Mouse (Mus musculus): ENCODE results near the gene Rad1.
"Not testable (repeated sequence)": the region's sequence is repeated elsewhere in the genome, so short reads cannot be mapped to it uniquely, and the experiment has no call there.

Gene Rad1

GRCm38 (mm10) chr15:10485484-10486364, at the start of gene Rad1, which contains the start of gene Brix1:
Gene Rad1, plus strand, starts transcription at chr15:10486018.
Gene Brix1, minus strand, starts transcription at chr15:10485947.
- DNase-seq (ENCODE audit: low read depth, low spot score): peak; percentile 95

GRCm38 (mm10) chr15:10436893-10437292, 48.9 kb upstream of the Rad1 start:
- no peak for DNase-seq (ENCODE audit: low read depth, low spot score)

DNA sequence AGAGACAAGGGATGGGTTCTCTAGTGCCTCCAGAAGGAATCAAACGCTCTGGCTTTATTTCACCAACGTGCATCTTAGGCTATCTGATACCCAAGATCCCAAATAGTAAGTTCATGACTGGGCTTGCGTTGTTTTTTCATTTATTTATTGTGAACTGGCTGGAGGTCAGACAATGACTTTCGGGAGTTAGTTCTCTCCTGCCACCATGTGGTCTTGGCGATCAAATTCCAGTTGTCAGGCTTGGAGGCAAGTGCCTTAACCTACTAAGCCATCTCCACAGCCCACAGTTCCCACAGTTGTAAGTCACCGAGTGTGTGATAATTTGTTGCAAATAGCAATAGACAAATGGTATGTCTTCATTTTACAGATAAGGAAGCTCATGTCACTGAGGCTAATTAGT, 45.9 kb upstream of the Rad1 start:
- DNase-seq (ENCODE audit: low read depth, low spot score): no peak

DNA sequence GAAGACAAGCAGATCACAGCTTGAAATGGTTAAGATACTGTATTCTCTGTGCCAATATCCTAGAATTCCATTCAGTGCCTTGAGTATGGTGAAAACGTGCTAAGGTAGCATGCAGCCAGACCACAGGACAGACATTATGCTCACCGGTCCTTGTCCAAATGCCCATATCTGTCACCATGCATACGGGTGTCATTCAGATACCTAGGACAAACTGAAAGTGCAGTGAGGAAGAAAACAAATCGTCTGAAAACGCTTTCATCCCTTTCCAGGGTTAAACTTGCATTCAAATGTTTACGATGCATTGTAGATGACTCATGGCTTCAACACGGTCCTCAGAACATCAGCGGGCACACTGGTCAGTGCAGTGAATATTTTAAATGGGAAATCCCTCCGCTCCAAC, 44.3 kb upstream of the Rad1 start:
- DNase-seq (ENCODE audit: low read depth, low spot score): no peak

DNA sequence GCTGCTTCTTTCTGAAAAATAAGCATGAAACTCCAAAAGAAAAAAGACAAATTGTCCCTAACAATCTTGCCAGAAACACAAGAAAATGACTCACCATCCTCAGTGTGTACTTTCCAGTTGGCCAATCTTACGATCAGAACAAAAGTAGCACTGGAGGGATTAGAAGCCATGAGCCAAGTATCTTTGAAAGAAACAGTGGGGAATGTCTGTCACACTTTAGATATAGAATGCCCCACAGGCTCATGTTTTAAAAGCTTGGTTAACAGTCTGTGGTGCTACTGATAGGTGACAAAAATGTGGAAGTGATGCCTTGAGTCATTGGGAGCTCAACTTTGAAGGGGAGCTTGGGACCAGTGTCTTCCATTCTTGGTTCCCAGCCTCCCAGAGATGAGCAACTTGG, 43.5 kb upstream of the Rad1 start:
- no peak for DNase-seq (ENCODE audit: low read depth, low spot score)

- DNase-seq (ENCODE audit: low read depth, low spot score): no peak
Measured at GRCm38 (mm10) chr15:10447102-10447501, 38.7 kb upstream of the Rad1 start.

GRCm38 (mm10) chr15:10460986-10461385, 24.8 kb upstream of the Rad1 start:
- no peak for DNase-seq (ENCODE audit: low read depth, low spot score)

DNA sequence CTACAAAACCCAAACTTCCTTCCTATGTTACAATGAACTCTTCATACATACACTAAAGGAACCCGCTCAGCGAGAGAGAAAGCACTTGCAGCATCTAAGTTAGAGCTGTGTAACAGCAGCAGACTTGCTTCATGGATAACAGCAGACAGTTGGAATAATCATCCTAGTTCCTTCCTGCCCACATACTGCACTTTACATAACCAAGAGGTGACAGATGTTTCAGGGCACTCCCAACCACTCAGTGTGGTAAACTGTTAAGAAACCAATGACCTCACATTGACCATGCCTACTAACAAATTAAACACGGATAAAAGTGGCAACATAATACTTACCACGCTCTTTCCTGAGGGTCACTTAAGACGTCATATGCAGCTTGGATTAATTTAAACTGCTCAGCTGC, 22.3 kb upstream of the Rad1 start:
- DNase-seq (ENCODE audit: low read depth, low spot score): no peak

- no peak for DNase-seq (ENCODE audit: low read depth, low spot score)
Measured at GRCm38 (mm10) chr15:10464678-10465077, 21.1 kb upstream of the Rad1 start.

- no peak for DNase-seq (ENCODE audit: low read depth, low spot score)
Measured at GRCm38 (mm10) chr15:10468761-10469160, 17.1 kb upstream of the Rad1 start.

DNA sequence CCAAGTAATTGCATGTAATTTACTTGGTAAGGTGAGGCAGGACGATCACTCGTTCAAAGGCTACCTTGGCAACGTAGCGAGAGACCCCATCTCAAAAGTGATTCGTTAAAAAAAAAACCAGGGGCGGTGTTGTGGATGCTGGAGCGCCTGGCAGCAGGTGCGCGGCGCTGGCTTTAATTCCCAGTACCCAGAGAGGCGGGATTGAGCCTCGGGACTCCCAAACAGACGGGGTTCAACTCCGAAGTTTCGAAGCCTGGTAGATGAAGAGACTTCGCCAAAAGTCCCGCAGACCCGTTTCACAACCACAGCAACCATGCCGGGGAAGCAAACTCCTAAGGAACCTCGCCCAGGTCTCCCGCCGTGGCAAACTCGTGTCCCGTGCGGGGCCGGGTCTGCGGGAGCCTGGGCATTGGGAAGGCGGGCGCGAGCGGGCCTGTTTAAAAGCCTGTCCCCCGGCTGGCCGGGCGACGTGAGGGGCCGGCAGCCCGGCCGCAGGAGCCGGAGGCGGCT, 16.1 kb upstream of the Rad1 start:
- DNase-seq (ENCODE audit: low read depth, low spot score): no peak

DNA sequence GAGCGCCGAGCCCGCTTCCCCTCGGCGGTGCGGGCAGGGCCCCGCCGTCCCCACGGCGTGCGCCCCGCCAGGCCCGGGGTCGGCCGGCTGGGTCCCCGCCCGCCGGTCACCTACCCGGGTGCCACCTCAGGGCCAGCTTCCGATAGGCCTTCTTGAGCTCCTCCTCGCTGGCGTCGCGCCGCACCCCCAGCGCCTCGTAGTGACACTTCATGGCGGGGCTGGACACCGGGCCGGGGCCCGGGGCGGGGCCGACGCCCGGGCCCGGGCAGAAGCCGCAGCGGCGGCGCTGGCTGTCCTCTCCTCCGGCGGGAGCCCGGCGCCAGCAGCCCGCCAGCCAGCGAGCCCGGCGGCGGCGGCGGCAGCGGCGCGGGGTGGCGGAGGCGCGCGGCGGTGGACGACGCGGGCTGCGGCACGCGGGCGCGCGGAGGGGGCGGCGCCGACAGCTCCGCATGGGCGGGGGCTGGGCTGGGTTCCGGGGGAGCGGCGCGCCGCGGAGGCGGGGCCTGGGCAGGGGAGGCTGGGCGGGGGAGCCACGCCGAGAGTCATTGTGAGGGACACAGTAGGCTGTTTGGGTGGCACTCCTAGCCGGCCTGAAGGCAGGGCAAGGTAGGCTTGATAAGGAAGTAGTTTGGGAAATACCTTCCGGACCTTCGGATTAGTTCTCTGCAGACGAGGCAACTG, 15.5 kb upstream of the Rad1 start, which contains the start of gene Dnajc21:
Dnajc21 (minus strand) TSS at position 366 of the 681 bp plus-strand sequence.
- peak; percentile 71 for DNase-seq (ENCODE audit: low read depth, low spot score)

GRCm38 (mm10) chr15:10470941-10471340, 14.9 kb upstream of the Rad1 start:
- no peak for DNase-seq (ENCODE audit: low read depth, low spot score)

GRCm38 (mm10) chr15:10486365-10486839, 584 bp downstream of the Rad1 start:
- no peak for DNase-seq (ENCODE audit: low read depth, low spot score)

DNA sequence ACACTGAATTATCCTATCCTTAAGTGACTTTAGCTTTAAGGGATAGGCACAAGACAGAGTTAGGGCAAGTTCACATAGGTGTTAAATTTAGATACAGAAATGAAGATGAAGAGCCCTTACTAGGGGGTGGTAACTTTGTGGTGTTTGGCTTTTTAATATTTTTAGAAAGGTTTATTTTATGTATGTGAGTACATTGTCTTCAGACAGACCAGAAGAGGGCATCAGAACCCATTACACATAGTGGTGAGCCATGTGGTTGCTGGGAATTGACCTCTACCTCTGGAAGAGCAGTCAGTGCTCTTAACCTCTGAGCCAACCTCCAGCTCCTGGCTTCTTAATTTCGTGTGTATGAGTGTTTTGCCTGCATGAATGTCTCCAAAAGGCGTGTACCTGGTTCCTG, 1.4 kb downstream of the Rad1 start:
- DNase-seq (ENCODE audit: low read depth, low spot score): no peak

DNA sequence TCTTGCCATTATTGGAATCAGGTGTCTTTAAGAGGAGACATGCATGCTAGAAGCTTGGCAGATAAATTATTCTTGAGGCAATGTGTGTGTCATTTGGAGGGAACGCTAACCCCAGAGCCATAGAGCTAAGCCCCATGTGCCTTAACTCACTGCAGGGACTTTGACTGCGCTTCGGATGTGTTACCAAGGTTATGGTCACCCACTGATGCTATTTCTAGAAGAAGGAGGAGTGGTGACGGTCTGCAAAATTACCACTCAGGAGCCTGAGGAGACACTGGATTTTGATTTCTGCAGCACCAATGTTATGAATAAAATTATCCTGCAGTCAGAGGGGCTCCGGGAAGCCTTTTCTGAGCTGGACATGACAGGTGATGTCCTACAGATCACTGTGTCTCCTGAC, 4.3 kb downstream of the Rad1 start:
- DNase-seq (ENCODE audit: low read depth, low spot score): no peak

DNA sequence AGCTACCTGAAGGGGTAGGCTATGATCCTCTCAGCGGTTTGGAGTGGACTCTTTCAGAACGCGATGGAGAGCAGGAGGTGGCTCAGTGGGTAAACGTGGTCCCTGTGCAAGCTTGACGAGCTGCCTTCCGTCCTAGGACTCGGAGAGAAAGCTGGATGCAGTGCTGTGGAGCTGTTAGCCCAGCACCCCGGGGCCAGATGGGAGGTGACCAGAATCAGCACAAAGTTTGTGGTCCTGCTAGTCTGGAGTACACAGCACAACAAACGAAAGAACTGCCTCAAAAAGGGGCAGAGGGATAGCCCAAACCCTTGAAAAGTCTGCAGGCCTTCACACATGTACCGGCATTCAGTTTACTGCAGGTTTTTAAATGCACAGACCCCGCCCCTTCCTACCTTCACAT, 10.1 kb downstream of the Rad1 start:
- DNase-seq (ENCODE audit: low read depth, low spot score): no peak

DNA sequence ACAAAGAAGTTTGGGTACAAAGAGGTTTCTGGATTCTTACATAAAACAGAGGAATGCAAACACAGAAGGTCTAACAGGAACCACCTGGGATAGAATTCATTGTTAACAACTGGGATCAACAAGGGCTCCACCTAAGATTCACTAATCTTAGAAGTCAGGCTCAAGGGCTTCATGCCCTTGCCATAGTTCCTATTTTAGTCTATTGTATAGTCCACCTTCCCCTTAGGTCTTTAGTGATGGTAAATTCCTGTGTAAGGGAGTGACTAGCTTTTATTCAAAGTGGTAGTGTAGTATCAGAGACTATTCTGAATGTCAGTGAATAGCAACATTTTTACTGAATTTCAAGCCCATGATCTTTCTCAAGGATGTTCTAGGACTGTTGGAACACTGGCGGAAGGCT, 10.9 kb downstream of the Rad1 start:
- DNase-seq (ENCODE audit: low read depth, low spot score): not testable (repeated sequence)

DNA sequence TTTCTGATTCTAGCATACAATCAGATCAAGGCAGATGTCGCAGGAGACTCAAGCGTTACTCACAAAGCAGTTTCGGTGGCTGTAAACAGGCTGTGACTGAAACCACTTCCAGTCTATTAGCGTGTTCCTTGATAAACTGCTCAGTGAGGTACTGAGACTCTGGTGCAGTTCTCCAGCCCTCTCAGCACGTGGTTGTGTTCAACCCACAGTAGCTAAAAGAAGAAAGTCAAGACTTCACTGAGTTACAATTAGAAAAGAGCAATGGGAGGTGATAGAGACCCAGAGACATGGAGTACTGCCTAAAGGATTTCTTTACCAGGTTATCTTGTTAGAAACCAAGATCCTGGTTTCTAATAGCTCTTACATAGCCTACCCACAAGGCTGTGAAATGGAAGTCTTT, 13.8 kb downstream of the Rad1 start:
- DNase-seq (ENCODE audit: low read depth, low spot score): no peak

DNA sequence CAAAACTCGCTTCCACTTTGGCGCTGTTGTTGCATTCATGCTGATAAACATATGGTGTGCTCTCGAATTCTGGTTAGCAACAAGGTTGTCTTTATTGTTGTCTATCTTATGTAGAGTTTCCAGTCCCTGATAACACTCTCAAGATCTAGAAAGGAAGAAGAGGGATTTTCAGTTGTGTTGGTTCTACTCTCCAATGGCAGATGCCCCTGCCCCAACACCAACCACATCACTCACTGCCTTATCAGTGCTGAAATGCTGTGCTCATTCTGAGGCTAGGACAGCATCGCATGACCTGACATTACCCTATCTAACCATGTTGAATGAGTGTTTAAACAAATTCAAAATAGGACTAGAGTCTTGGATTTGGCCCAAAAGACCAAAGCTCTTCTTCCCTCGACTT, 14.2 kb downstream of the Rad1 start:
- DNase-seq (ENCODE audit: low read depth, low spot score): no peak

GRCm38 (mm10) chr15:10500838-10501719, 15.3 kb downstream of the Rad1 start:
- peak; percentile 65 for DNase-seq (ENCODE audit: low read depth, low spot score)

Data from forelimb bud, embryonic 11.5 days (tissue).